Mouse (Mus musculus): ENCODE measurements around the gene St13.

DNA sequence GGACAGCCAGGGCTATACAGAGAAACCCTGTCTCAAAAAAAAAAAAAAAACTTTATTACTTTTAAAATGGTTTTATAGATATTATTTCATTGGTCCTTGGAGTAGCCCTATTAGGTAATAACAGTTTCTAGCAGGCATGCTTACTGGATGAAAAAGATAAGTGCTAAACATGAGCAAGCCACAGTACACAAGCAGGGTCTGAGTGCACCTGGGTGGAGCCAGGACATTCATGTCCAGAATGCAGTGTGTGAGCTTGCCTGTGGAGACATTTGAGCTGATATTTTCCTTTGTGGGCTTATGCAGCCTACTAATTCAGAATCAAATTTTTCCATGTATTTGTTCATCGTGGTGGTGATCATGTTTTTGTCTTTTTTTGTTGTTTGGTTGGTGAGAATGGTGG lies 38.5 kb upstream of the St13 start:
- TF ChIP-seq CTCF (conservative IDR thresholded peaks at IDR 0.05; ENCODE audit: low read length) (no peak), NANOG (IDR thresholded peaks at IDR 0.05; ENCODE audit: borderline replicate concordance, low read length) (no peak), POU5F1 (IDR thresholded peaks at IDR 0.05; ENCODE audit: borderline replicate concordance, low read length) (no peak)
